Mouse (Mus musculus): ENCODE results near the gene Ctcf. TPM values are rescaled to one million over a fixed set of nuclear protein-coding genes. Genes with fewer than 3 reads are reported as not detected.

Ctcf gene
- polyA plus RNA-seq, 1 experiment from 2014 or later, result 42.2 TPM

- Histone ChIP-seq H3K27me3 (replicated peaks; ENCODE audit: control insufficient read depth, insufficient read depth, low read length) (no peaks in the 10 kb centered on the region), H3K4me2 (replicated peaks; ENCODE audit: low read depth) (peak overlapping the region; percentile 97), H3K4me1 (replicated peaks; ENCODE audit: control insufficient read depth, insufficient read depth, low read length) (0 out of 2 replicates have a peak, but pooled peaks cover 2% of the 10 kb centered on the region), H3K27ac (ENCODE audit: low read depth, low read length) (peak overlapping the region; percentile 86; the same call in 1 of the 2 replicates), H3K9ac (ENCODE audit: low read depth, low read length) (no peak overlapping the region), H3K4me3 (ENCODE audit: low read depth, low read length) (peak overlapping the region; percentile 79), H3K36me3 (ENCODE audit: control insufficient read depth, insufficient read depth) (no peaks in the 10 kb centered on the region), H3K9me3 (ENCODE audit: control insufficient read depth) (no peaks in the 10 kb centered on the region)
- no peak for ATAC-seq
- TF ChIP-seq CTCF (IDR thresholded peaks at IDR 0.05; ENCODE audit: low read depth), result no peak; the same call in 1 of the 2 replicates
- WGBS, result 10% methylated on average over 10 of the region's 10 CpGs
Observed at GRCm38 (mm10) chr8:105607062-105607461, 29.3 kb upstream of the Ctcf start.

GRCm38 (mm10) chr8:105607684-105608083 is 28.7 kb upstream of the Ctcf start:
- Histone ChIP-seq H3K9me3 (ENCODE audit: control insufficient read depth) (no peaks in the 10 kb centered on the region), H3K4me1 (replicated peaks; ENCODE audit: control insufficient read depth, insufficient read depth, low read length) (0 out of 2 replicates have a peak, but pooled peaks cover 2% of the 10 kb centered on the region), H3K27me3 (replicated peaks; ENCODE audit: control insufficient read depth, insufficient read depth, low read length) (peaks cover 4% of the 10 kb centered on the region; the same call in 1 of the 2 replicates), H3K36me3 (ENCODE audit: control insufficient read depth, insufficient read depth) (no peaks in the 10 kb centered on the region), H3K4me2 (replicated peaks; ENCODE audit: low read depth) (no peak overlapping the region), H3K9ac (ENCODE audit: low read depth, low read length) (no peak overlapping the region), H3K4me3 (ENCODE audit: low read depth, low read length) (no peak overlapping the region), H3K27ac (ENCODE audit: low read depth, low read length) (no peak overlapping the region)
- peak; percentile 67 for TF ChIP-seq CTCF (IDR thresholded peaks at IDR 0.05; ENCODE audit: low read depth)
- no peak for ATAC-seq
- WGBS, result 38% methylated on average over 4 of the region's 4 CpGs

- Histone ChIP-seq H3K9me3 (ENCODE audit: control insufficient read depth) (no peaks in the 10 kb centered on the region), H3K36me3 (ENCODE audit: control insufficient read depth, insufficient read depth) (no peaks in the 10 kb centered on the region), H3K9ac (ENCODE audit: low read depth, low read length) (no peak overlapping the region), H3K27me3 (replicated peaks; ENCODE audit: control insufficient read depth, insufficient read depth, low read length) (peaks cover 4% of the 10 kb centered on the region; the same call in 1 of the 2 replicates), H3K27ac (ENCODE audit: low read depth, low read length) (no peak overlapping the region), H3K4me3 (ENCODE audit: low read depth, low read length) (no peak overlapping the region), H3K4me2 (replicated peaks; ENCODE audit: low read depth) (no peak overlapping the region), H3K4me1 (replicated peaks; ENCODE audit: control insufficient read depth, insufficient read depth, low read length) (peaks cover 8% of the 10 kb centered on the region; the same call in 1 of the 2 replicates)
- TF ChIP-seq CTCF (IDR thresholded peaks at IDR 0.05; ENCODE audit: low read depth), result no peak
- ATAC-seq, result no peak
- 64% methylated on average over 2 of the region's 2 CpGs for WGBS
Observed at GRCm38 (mm10) chr8:105609355-105609754, 27.0 kb upstream of the Ctcf start.

GRCm38 (mm10) chr8:105609771-105610170 is 26.6 kb upstream of the Ctcf start:
- Histone ChIP-seq H3K36me3 (ENCODE audit: control insufficient read depth, insufficient read depth) (no peaks in the 10 kb centered on the region), H3K9me3 (ENCODE audit: control insufficient read depth) (no peaks in the 10 kb centered on the region), H3K27me3 (replicated peaks; ENCODE audit: control insufficient read depth, insufficient read depth, low read length) (peaks cover 4% of the 10 kb centered on the region; the same call in 1 of the 2 replicates), H3K4me3 (ENCODE audit: low read depth, low read length) (no peak overlapping the region), H3K9ac (ENCODE audit: low read depth, low read length) (no peak overlapping the region), H3K27ac (ENCODE audit: low read depth, low read length) (no peak overlapping the region), H3K4me1 (replicated peaks; ENCODE audit: control insufficient read depth, insufficient read depth, low read length) (peaks cover 8% of the 10 kb centered on the region; the same call in 1 of the 2 replicates), H3K4me2 (replicated peaks; ENCODE audit: low read depth) (no peak overlapping the region)
- ATAC-seq, result no peak
- 57% methylated on average over 4 of the region's 4 CpGs for WGBS
- TF ChIP-seq CTCF (IDR thresholded peaks at IDR 0.05; ENCODE audit: low read depth), result no peak

GRCm38 (mm10) chr8:105611836-105612235 is 24.5 kb upstream of the Ctcf start:
- no peak overlapping the region for H3K4me2 ChIP-seq (replicated peaks; ENCODE audit: low read depth)
- peaks cover 4% of the 10 kb centered on the region; the same call in 1 of the 2 replicates for H3K27me3 ChIP-seq (replicated peaks; ENCODE audit: control insufficient read depth, insufficient read depth, low read length)
- no peak overlapping the region for H3K27ac ChIP-seq (ENCODE audit: low read depth, low read length)
- H3K36me3 ChIP-seq (ENCODE audit: control insufficient read depth, insufficient read depth), result peaks cover 13% of the 10 kb centered on the region; the same call in 1 of the 2 replicates
- TF ChIP-seq CTCF (IDR thresholded peaks at IDR 0.05; ENCODE audit: low read depth), result no peak
- H3K4me3 ChIP-seq (ENCODE audit: low read depth, low read length), result no peak overlapping the region
- WGBS, result 87% methylated on average over 9 of the region's 9 CpGs
- no peak overlapping the region for H3K9ac ChIP-seq (ENCODE audit: low read depth, low read length)
- H3K9me3 ChIP-seq (ENCODE audit: control insufficient read depth), result no peaks in the 10 kb centered on the region
- H3K4me1 ChIP-seq (replicated peaks; ENCODE audit: control insufficient read depth, insufficient read depth, low read length), result peaks cover 8% of the 10 kb centered on the region; the same call in 1 of the 2 replicates
- ATAC-seq, result no peak

GRCm38 (mm10) chr8:105613037-105613436 is 23.3 kb upstream of the Ctcf start:
- Histone ChIP-seq H3K4me2 (replicated peaks; ENCODE audit: low read depth) (peak overlapping the region; percentile 96), H3K4me1 (replicated peaks; ENCODE audit: control insufficient read depth, insufficient read depth, low read length) (peaks cover 8% of the 10 kb centered on the region; the same call in 1 of the 2 replicates), H3K36me3 (ENCODE audit: control insufficient read depth, insufficient read depth) (peaks cover 25% of the 10 kb centered on the region), H3K9me3 (ENCODE audit: control insufficient read depth) (no peaks in the 10 kb centered on the region), H3K27ac (ENCODE audit: low read depth, low read length) (no peak overlapping the region), H3K4me3 (ENCODE audit: low read depth, low read length) (peak overlapping the region; percentile 17; the same call in 1 of the 2 replicates), H3K27me3 (replicated peaks; ENCODE audit: control insufficient read depth, insufficient read depth, low read length) (peaks cover 4% of the 10 kb centered on the region; the same call in 1 of the 2 replicates), H3K9ac (ENCODE audit: low read depth, low read length) (no peak overlapping the region)
- TF ChIP-seq CTCF (IDR thresholded peaks at IDR 0.05; ENCODE audit: low read depth), result no peak
- no peak for ATAC-seq
- WGBS, result 13% methylated on average over 20 of the region's 20 CpGs
